Mouse (Mus musculus) heart, embryonic 11.5 days (tissue): ENCODE measurements around the gene Nfkbid. TPM values are rescaled to one million over a fixed set of nuclear protein-coding genes. Genes with fewer than 3 reads are reported as not detected.

Experiments
- ATAC-seq: fragments of 200-750 bp; cut with Nextera tagmentation; replicated peaks from 2 replicates; pipeline ENCODE4 v1.8.0; 2017; ENCODE audit warnings: moderate library complexity; ENCODE audit not compliant: insufficient number of reproducible peaks, low FRiP score, low TSS enrichment
- H3K27ac ChIP-seq: fragments of 300-500 bp; sonication (generic); 2 replicates; pipeline ENCODE4 v1.5.1; 2014; ENCODE audit warnings: mild to moderate bottlenecking, low read depth, low read length
- H3K27me3 ChIP-seq: fragments of 300-500 bp; sonication (generic); 2 replicates; pipeline ENCODE4 v1.6.1; 2014; ENCODE audit warnings: mild to moderate bottlenecking, low read length, mixed read lengths; ENCODE audit not compliant: control insufficient read depth, insufficient read depth
- H3K36me3 ChIP-seq: fragments of 300-500 bp; sonication (generic); 2 replicates; pipeline ENCODE4 v1.6.1; 2014; ENCODE audit warnings: mild to moderate bottlenecking, low read length, moderate library complexity, mixed read lengths; ENCODE audit not compliant: control insufficient read depth, insufficient read depth
- H3K4me1 ChIP-seq: fragments of 300-500 bp; sonication (generic); 2 replicates; pipeline ENCODE4 v1.6.1; 2014; ENCODE audit warnings: low read length; ENCODE audit not compliant: control insufficient read depth, insufficient read depth
- H3K4me2 ChIP-seq: fragments of 300-500 bp; sonication (generic); 2 replicates; pipeline ENCODE4 v1.6.1; 2014; ENCODE audit warnings: mild to moderate bottlenecking, moderate library complexity
- H3K4me3 ChIP-seq: fragments of 300-500 bp; sonication (generic); 2 replicates; pipeline ENCODE4 v1.5.1; 2014; ENCODE audit warnings: low read depth, low read length
- H3K9ac ChIP-seq: fragments of 300-500 bp; sonication (generic); 2 replicates; pipeline ENCODE4 v1.6.1; 2014; ENCODE audit warnings: mild to moderate bottlenecking, low read depth, low read length, moderate library complexity
- H3K9me3 ChIP-seq: fragments of 300-500 bp; sonication (generic); replicated peaks from 2 replicates; pipeline ENCODE4 v1.6.1; 2016; ENCODE audit warnings: low read length; ENCODE audit not compliant: control insufficient read depth
- WGBS: fragments of 180-500 bp; shearing (Covaris S2); extraction: QIAGEN DNeasy Blood & Tissue Kit; methylation state at CpG from one replicate; pipeline ENCODE4 v1.1.7; 2014; ENCODE audit not compliant: insufficient replicate concordance; 5-methylcytosine and 5-hydroxymethylcytosine counted together
- polyA plus RNA-seq: library from polyadenylated mRNA; unstranded; fragments of >200 nt; fragmentation: Nextera tagmentation; extraction: Ambion mirVana; gene quantifications from 2 replicates; pipeline ENCODE4 v1.2.1, GENCODE M21; 2014

Nfkbid gene
- polyA plus RNA-seq, 1 experiment from 2014 or later, result 1.0 TPM

- Histone ChIP-seq H3K4me3 (no peak overlapping the region), H3K27me3 (peaks cover 20% of the 10 kb centered on the region), H3K4me2 (no peak overlapping the region), H3K9me3 (no peaks in the 10 kb centered on the region), H3K9ac (no peak overlapping the region), H3K27ac (no peak overlapping the region), H3K4me1 (no peaks in the 10 kb centered on the region), H3K36me3 (no peaks in the 10 kb centered on the region)
- 60% methylated on average over 10 of the region's 10 CpGs for WGBS
- ATAC-seq, result no peak
These were observed 13.2 kb downstream of the Nfkbid start for GRCm38 (mm10) chr7:30434701-30435100.

GRCm38 (mm10) chr7:30435156-30435555 is 13.6 kb downstream of the Nfkbid start:
- H3K4me1 ChIP-seq, result no peaks in the 10 kb centered on the region
- no peak overlapping the region for H3K4me3 ChIP-seq
- H3K9me3 ChIP-seq, result no peaks in the 10 kb centered on the region
- H3K27ac ChIP-seq, result no peak overlapping the region
- no peak overlapping the region for H3K9ac ChIP-seq
- H3K4me2 ChIP-seq, result no peak overlapping the region
- WGBS, result 39% methylated on average over 9 of the region's 9 CpGs
- peaks cover 23% of the 10 kb centered on the region for H3K27me3 ChIP-seq
- no peak; the same call in 1 of the 2 replicates for ATAC-seq
- no peaks in the 10 kb centered on the region for H3K36me3 ChIP-seq

- Histone ChIP-seq H3K4me2 (no peak overlapping the region), H3K4me3 (no peak overlapping the region), H3K36me3 (no peaks in the 10 kb centered on the region), H3K9ac (no peak overlapping the region), H3K9me3 (no peaks in the 10 kb centered on the region), H3K27me3 (peaks cover 25% of the 10 kb centered on the region), H3K4me1 (no peaks in the 10 kb centered on the region), H3K27ac (no peak overlapping the region)
- 17% methylated on average over 10 of the region's 10 CpGs for WGBS
- no peak; the same call in 1 of the 2 replicates for ATAC-seq
These were observed 15.3 kb downstream of the Nfkbid start for GRCm38 (mm10) chr7:30436879-30437278.

- Histone ChIP-seq H3K9ac (no peak overlapping the region), H3K36me3 (no peaks in the 10 kb centered on the region), H3K27me3 (peaks cover 52% of the 10 kb centered on the region), H3K4me1 (peaks cover 6% of the 10 kb centered on the region), H3K4me2 (no peak overlapping the region), H3K27ac (no peak overlapping the region), H3K4me3 (no peak overlapping the region), H3K9me3 (no peaks in the 10 kb centered on the region)
- 69% methylated on average over 13 of the region's 13 CpGs for WGBS
- no peak for ATAC-seq
These were observed 18.2 kb downstream of the Nfkbid start for GRCm38 (mm10) chr7:30439734-30440133.

GRCm38 (mm10) chr7:30440697-30441096 is 19.2 kb downstream of the Nfkbid start:
- Histone ChIP-seq H3K9ac (no peak overlapping the region), H3K36me3 (no peaks in the 10 kb centered on the region), H3K9me3 (no peaks in the 10 kb centered on the region), H3K27ac (no peak overlapping the region), H3K27me3 (peaks cover 54% of the 10 kb centered on the region), H3K4me3 (no peak overlapping the region), H3K4me1 (peaks cover 6% of the 10 kb centered on the region), H3K4me2 (no peak overlapping the region)
- no peak for ATAC-seq
- WGBS, result 27% methylated on average over 4 of the region's 5 CpGs

GRCm38 (mm10) chr7:30443696-30444095 is 22.2 kb downstream of the Nfkbid start:
- ATAC-seq, result no peak
- Histone ChIP-seq H3K4me1 (peaks cover 6% of the 10 kb centered on the region), H3K4me3 (no peak overlapping the region), H3K9ac (no peak overlapping the region), H3K4me2 (peak overlapping the region; percentile 84), H3K27ac (no peak overlapping the region), H3K27me3 (peaks cover 54% of the 10 kb centered on the region), H3K9me3 (no peaks in the 10 kb centered on the region), H3K36me3 (no peaks in the 10 kb centered on the region)
- WGBS, result 19% methylated on average over 9 of the region's 9 CpGs

- peaks cover 52% of the 10 kb centered on the region for H3K27me3 ChIP-seq
- peaks cover 6% of the 10 kb centered on the region for H3K4me1 ChIP-seq
- ATAC-seq, result 0 out of 2 replicates have a peak, but pooled peaks have one; percentile 11
- H3K9me3 ChIP-seq, result no peaks in the 10 kb centered on the region
- H3K4me2 ChIP-seq, result peak overlapping the region; percentile 84
- WGBS, result under 1% methylated on average over 38 of the region's 38 CpGs
- H3K4me3 ChIP-seq, result peak overlapping the region; percentile 63
- no peaks in the 10 kb centered on the region for H3K36me3 ChIP-seq
- H3K9ac ChIP-seq, result peak overlapping the region; percentile 70
- H3K27ac ChIP-seq, result peak overlapping the region; percentile 10; the same call in 1 of the 2 replicates
These were observed 22.8 kb downstream of the Nfkbid start for GRCm38 (mm10) chr7:30444154-30444970.

- Histone ChIP-seq H3K9me3 (no peaks in the 10 kb centered on the region), H3K4me3 (peak within 1 kb of the TSS; percentile 63), H3K27ac (peak within 1 kb of the TSS; percentile 10; the same call in 1 of the 2 replicates), H3K36me3 (no peaks in the 10 kb centered on the region), H3K4me1 (peaks cover 6% of the 10 kb centered on the region), H3K9ac (peak within 1 kb of the TSS; percentile 70), H3K27me3 (peaks cover 50% of the 10 kb centered on the region), H3K4me2 (peak within 1 kb of the TSS; percentile 84)
- under 1% methylated on average over 54 of the region's 72 CpGs for WGBS
- 0 out of 2 replicates have a peak, but pooled peaks have one; percentile 43 for ATAC-seq
These were observed 23.6 kb downstream of the Nfkbid start, which contains the start of gene Aplp1 for GRCm38 (mm10) chr7:30444971-30445751. TSS of gene Aplp1 (minus strand) at chr7:30445535.
